Mouse (Mus musculus) 3134 (cell line): ENCODE results near the gene Htr5b.

Experiments used
- DNase-seq: peaks from one replicate; pipeline ENCODE4 v3.0.0-alpha.2; 2011; ENCODE audit warnings: low spot score; ENCODE audit not compliant: insufficient read length; ENCODE audit errors: extremely low read depth

Htr5b gene

DNA sequence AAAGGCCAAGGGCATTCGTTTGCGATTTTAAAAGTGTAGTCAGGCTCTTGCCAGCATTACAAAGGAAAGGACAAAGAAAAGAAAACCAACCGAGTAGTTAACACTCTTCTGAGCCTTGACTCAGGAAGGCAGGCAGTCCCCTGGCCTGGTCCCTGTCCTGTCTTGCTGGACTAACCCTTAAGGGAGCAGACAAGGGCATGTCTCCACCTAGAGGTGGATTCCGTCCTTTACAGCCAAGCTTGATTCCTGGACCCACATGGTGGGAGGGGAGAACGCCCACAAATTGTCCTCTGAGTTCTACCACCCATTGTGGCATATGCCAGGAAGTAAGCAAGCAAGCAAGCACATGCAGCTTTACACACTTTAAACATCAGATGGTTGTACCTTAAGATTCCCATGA lies 38.0 kb downstream of the Htr5b start:
- no peak for DNase-seq

DNA sequence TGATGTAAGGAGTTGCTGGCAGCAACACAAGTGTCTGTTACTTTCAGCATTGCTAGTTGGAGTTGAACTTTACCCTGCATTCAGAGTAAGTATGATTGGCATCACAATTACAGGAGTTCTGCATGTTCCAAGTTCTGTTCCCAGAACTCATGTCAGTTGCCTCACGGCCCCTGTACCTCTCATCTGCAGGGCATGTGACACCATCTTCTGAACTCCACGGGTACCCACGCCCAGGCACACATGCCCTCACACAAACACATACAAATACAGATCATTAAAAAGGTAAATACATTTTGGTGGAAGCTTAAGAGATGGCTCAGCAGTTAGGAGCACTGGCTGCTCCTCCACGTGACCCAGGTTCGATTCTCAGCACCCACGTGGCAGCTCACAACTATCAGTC lies 41.5 kb downstream of the Htr5b start:
- no peak for DNase-seq

DNA sequence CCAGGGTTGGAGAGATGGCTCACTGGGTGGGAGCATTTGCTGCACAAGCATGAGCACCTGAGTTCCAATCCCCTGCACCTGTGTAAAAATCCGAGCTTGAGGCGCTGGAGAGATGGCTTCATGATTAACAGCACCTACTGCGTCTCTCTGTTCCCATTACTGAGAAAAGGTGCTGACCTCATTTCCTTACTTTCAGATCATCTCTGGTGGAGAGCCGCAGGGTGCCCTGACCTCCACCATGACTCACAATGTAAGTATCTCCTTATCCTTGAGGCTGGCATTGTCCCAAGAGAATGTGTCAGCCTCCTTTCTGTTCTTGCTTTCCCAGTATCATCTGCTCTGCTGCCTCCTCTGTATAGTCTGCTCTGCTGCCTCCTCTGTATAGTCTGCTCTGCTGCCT lies 45.2 kb downstream of the Htr5b start:
- DNase-seq, result peak; percentile 70

DNA sequence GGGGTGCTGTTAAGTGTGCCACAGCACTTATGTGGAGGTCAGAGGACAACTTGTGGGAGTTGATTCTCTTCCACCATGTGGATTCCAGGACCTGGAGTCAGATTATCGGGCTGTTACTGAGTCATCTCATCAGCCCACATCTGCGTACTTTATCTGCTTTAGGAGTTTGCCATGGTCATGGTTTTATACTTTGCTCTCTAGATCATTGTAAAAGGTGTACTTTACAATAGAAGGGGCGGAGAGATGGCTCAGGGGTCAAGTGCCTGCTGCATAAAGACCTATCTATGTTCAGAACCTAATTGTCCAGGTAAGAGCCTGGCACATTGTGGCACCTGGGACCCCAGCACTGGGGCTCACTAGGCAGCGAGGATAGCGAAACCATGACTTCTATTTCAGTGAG lies 48.9 kb downstream of the Htr5b start:
- DNase-seq, result no peak

DNA sequence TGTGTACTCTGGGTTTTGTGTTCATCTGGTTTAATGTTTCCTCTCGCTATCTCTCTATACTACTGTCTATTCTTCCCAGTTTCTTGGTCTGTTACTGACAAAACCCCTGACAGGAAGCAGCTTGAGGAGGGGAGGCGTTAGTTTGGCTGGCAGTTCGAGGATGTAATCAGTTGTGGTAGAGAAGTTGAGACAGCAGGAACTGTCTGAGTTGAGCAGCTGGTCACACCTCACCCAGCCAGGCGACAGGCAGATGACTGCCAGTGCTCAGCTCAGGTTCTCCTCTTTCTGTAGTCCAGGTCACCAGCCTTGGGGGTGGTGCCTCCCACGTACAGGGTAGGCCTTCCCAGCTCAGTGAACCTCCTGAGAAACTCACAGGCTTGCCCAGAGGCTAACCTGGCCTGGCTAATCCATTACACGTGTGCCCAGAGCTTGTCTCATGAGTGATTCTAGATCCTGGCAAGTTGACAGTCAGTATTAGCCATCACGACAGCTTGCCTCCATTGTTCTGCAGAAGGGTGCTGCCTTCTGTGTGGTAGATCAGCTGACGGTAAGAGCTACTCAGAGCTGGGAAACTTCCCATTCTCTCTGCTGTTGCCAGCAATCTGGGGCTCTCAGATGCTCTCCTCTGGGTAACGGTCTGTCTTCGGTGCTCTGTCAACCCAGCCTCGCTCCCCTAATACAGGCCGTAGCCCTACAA lies 49.8 kb downstream of the Htr5b start:
- no peak for DNase-seq

DNA sequence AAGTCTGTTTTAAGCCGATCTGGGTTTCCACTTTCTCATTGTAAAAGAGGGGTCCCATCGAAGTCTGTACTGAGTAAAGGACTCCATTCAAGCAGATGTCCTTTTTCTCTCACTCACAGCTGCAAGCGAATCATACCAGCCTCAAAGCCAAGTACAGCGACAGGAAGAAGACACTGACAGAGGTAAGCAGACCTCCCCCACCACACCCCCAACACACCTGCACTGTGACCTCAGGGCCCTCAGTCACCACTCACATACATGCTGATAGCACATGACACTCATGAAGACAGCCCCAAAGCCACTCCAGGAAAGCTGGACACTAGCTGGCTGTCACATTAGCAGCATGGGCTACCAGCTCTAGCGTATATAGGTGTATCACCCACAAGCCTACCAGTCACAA lies 50.5 kb downstream of the Htr5b start:
- DNase-seq, result no peak

DNA sequence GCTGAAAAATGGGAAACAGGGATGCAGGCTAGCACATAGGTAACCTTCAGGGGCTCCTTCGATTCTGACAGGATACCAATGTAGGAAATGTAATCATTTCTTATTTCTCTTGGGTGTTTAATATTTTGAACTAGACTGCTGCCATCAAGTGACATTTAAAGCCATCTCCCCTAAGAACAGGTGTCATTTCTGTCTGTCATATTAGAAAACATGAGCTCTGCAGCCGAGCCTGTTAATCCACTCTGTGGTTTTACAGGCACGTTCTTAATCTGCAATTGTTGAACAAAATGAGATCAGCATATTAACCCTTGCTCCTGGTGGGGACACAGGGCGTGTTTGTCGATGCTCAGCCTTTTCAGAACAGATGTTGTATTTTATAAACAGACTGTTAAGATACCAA lies 56.8 kb downstream of the Htr5b start:
- DNase-seq, result no peak

DNA sequence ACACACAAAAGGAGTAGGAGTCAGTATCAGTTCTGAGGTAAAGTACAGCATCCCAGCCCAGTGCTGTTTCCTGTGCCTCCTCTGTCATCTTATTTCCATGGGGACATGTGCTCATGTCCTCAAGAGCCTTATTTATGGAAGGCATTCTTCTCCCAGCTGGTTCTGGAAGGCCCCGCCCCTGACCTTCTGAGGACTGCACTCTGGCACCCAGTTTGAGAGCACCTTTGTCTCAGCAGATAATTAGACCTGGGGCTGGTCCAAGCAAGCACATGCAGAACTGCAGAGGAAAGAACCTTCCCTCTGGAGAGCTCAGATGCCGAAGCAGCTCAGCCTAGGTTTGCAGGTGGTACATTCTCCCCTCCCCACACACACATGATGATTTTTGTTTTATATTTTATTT lies 60.0 kb downstream of the Htr5b start:
- DNase-seq, result no peak

DNA sequence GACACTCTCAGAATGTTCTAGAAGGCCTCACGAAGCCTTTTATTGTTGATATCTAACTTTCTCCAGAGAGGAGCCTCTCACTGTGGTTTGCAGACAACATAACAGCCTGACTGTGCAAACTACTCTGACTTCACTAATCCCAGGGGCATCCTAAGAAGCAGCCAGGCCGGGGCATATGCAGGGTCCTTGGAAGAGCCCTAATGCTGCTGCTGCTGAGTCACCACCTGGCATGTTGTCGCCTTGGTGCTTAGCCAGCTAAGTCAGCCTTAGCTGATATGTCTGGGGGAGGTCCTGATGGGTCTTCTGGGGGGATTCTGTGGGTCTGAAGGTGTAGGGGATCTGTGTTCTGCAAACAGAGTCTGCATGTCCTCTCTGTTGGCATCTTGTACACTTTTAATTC lies 62.0 kb downstream of the Htr5b start:
- DNase-seq, result no peak

DNA sequence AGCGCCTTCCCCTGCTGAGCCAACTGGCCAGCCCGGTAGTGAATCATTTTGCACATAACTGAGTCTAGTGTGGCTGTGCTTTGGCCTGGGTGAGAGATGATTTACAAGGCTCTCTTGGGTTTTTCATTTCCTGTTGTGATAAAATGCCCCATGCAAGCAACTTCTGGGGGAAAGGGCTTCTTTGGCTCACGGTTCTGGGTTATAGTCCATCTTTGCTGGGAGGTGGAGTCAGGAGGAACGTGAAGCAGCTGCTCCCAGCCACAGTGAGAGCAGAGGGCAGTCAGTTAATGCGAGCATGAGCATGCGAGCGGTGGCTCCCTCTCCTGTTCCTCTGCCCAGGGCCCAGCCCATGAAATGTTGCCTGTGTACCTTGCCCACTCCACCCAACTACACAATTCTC lies 64.5 kb downstream of the Htr5b start:
- no peak for DNase-seq

DNA sequence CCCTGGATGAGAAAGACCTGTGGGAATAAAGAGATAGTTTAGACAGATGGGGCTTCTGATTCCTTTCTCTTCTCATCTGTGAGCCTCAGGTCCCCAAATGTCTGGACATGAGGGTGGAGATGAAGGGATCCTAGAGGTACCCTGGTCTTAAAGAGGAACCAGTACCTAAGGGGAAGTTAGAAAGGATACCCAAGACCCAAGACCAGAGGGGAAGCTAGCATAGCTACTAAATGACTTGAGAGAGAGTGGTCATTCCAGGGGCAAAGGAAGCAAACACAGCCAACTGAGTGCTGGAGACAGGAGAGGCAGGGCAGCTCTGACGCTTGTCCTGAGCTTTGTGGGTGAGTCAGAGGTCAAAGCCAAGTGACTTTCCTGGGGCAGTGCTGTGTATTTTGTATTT lies 65.6 kb downstream of the Htr5b start:
- DNase-seq, result no peak

DNA sequence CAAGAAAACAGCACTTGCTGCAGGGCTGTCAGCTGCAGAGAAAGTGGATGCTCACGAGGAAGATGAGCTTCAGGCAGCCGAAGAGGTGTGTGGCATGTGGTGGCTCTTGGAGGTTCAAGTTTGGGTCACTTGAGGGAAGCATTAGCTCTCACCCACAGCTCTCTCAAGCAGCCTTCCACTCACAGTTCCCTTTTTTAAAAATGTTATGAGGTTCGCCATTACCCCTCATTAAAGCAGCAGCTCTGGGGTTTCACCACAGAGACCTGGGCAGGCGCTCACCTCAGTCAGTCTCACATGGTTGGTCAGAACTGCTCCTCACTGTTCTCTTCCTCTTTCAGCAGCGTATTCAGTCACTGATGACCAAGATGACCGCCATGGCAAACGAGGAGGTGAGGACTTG lies 66.4 kb downstream of the Htr5b start:
- DNase-seq, result no peak

DNA sequence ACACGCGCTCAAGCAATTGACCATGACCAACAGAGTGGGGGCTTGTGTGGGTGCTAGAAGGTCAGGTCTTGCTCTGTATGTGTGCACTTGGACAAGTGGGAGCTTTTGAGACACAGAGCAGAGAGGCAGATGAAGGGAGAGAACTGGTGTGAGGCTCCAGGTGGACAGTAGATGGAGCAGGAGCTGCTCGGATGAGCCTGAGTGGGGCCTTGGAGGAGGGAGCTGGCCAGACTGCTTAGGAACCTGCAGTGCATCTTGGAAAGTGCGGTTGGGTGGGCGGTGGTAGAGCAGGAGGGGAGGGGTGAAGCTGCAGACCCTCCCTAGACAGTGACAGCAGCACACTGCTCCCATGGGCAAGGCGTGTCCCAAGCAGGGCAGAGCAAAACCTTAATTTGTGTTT lies 68.2 kb downstream of the Htr5b start:
- DNase-seq, result no peak
